Mouse (Mus musculus): ENCODE data around the gene Pkn1. TPM values are rescaled to one million over a fixed set of nuclear protein-coding genes. Genes with fewer than 3 reads are reported as not detected.

Gene Pkn1
- polyA plus RNA-seq (2016; fragmentation: Nextera tagmentation; extraction: Ambion mirVana): 35.3 and 35.4 TPM in 2 replicates

DNA sequence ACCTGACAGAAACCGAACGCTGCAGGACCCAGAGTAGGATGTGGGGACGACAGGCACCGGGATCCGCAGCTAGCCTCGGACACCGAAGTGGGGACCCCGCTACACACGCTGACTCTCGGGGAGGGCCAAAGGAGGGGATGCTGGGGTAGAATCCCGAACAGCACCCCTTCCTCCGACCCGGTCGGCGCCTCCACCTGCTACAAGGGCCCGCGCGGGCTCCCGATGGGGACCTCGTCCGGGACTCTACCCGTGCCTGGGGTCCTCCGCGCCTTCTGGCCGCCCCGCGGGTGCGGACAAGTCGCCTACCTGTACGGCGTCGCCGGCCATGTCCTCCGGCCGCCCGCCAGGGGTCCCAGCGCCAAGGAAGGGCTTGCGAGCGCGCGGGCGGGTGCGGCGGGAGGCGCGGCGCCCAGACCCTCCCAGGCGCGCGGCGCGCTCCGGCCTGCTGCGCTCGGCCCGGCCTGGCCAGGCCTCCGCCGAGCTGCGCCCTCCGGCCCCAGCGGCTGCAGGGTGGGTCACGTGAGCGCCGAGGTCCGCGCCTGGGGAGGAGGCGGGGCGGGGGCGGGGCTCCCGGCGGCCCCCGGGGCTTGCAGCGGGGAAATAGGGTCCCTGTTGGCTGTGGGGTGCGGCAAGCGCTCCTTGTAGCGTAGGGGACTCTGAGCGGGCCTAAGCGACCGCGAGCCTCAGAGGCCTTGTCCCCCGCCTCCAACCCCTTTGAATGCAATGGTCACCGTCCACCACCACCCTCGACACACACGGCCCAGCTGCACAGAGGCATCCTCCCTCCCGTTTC lies at the start of gene Pkn1:
Gene Pkn1, minus strand, starts transcription at position 519 of the 793 bp plus-strand sequence.
- peak; percentile 93 for ATAC-seq (ENCODE audit: low FRiP score, low read depth)
- Histone ChIP-seq H3K9me3 (no peaks in the 10 kb centered on the region), H3K36me3 (no peaks in the 10 kb centered on the region), H3K27ac (replicated peaks) (peak within 1 kb of the TSS; percentile 71), H3K4me2 (replicated peaks) (peak within 1 kb of the TSS; percentile 96), H3K27me3 (peaks cover 6% of the 10 kb centered on the region; the same call in 1 of the 2 replicates), H3K9ac (replicated peaks) (peak within 1 kb of the TSS; percentile 96), H3K4me1 (peaks cover 23% of the 10 kb centered on the region), H3K4me3 (peak within 1 kb of the TSS; percentile 87)
- under 1% methylated on average over 64 of the region's 85 CpGs for WGBS

DNA sequence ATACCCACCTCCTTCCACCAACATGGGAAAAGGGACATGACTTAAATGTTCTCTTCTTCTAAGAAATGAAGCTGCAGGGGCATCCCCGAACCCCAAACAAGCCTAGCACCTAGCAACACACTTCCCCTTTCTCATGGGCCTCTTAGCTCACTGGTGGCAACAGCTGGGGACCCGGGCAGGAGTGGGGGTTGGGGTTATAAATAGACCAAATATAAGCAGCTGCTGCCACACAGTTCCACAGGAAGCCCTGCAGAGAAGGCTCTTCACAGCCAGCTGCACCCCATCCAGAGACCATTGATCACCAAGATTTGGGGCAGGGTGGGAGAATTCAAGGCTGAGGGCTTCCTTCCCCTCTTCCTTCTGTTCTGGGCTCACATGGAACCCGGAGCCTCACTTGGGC lies 49.7 kb upstream of the Pkn1 start:
- 52% methylated on average over 3 of the region's 3 CpGs for WGBS
- Histone ChIP-seq H3K4me3 (no peak overlapping the region), H3K9me3 (no peaks in the 10 kb centered on the region), H3K4me2 (replicated peaks) (no peak overlapping the region), H3K4me1 (peaks cover 26% of the 10 kb centered on the region), H3K27ac (replicated peaks) (no peak overlapping the region), H3K9ac (replicated peaks) (no peak overlapping the region), H3K36me3 (no peaks in the 10 kb centered on the region), H3K27me3 (peaks cover 54% of the 10 kb centered on the region)
- no peak for ATAC-seq (ENCODE audit: low FRiP score, low read depth)

DNA sequence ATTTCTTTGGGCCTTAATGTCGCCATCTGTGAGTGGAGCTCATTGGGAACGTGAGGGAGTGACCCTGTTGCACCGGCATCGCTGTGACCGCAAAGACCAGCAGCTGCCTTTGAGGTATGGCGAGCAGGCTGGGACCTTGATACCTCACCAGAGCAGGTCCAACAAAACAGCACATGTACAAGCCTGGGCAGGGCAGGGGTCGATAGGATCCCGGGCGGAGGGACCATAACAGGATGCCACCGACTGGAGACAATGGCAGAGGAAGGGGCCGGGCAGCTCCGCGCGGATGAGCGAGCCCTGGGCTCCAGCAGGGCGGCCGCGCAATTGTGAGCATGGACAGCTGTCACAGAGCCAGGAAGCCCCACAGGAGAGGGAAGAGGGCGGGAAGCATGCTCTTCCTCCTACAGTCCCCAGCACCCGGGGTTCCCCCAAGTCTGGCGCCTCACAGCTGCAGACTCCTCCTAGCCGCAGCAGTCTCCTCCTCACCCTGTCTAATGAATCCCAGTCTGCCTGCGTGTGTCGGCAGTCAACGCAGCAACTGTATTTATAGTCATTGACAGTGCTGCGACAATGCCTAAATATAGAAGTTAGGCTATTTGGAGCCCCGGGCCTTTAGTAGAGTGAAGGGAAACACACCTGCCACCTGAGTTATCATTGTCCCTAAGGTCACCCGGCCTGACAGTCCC lies 48.8 kb upstream of the Pkn1 start:
- WGBS: 2% methylated on average over 27 of the region's 28 CpGs
- H3K36me3 ChIP-seq: no peaks in the 10 kb centered on the region
- peak overlapping the region; percentile 44 for H3K27ac ChIP-seq (replicated peaks)
- peaks cover 26% of the 10 kb centered on the region for H3K4me1 ChIP-seq
- peak overlapping the region; percentile 59 for H3K4me2 ChIP-seq (replicated peaks)
- ATAC-seq (ENCODE audit: low FRiP score, low read depth): peak; percentile 63
- H3K27me3 ChIP-seq: peaks cover 57% of the 10 kb centered on the region
- peak overlapping the region; percentile 57 for H3K9ac ChIP-seq (replicated peaks)
- H3K4me3 ChIP-seq: peak overlapping the region; percentile 35
- H3K9me3 ChIP-seq: no peaks in the 10 kb centered on the region

DNA sequence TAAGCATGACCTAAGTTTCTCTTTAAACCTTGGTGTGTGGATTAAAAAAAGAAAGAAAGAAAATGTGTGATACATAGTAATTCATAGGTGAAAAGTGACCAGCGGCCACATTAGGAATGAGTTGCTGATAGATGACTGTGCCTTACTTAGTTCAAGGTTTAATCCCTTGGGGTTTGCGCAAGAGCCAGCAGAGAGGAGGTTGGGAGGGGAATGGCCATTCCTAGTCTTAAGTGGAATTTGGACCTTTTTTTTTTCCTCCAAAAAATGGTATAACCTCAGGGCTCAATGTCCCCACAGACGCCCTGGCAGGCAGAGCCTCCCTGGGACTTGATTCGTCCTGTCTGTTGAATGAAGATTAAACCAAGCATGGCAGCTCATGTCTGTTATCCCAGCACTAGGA lies 45.1 kb upstream of the Pkn1 start:
- H3K9me3 ChIP-seq: no peaks in the 10 kb centered on the region
- H3K4me2 ChIP-seq (replicated peaks): no peak overlapping the region
- H3K27ac ChIP-seq (replicated peaks): no peak overlapping the region
- no peaks in the 10 kb centered on the region for H3K36me3 ChIP-seq
- H3K4me1 ChIP-seq: peaks cover 25% of the 10 kb centered on the region
- WGBS: 77% methylated on average over 4 of the region's 4 CpGs
- ATAC-seq (ENCODE audit: low FRiP score, low read depth): no peak
- H3K9ac ChIP-seq (replicated peaks): no peak overlapping the region
- H3K27me3 ChIP-seq: peaks cover 86% of the 10 kb centered on the region
- no peak overlapping the region for H3K4me3 ChIP-seq

DNA sequence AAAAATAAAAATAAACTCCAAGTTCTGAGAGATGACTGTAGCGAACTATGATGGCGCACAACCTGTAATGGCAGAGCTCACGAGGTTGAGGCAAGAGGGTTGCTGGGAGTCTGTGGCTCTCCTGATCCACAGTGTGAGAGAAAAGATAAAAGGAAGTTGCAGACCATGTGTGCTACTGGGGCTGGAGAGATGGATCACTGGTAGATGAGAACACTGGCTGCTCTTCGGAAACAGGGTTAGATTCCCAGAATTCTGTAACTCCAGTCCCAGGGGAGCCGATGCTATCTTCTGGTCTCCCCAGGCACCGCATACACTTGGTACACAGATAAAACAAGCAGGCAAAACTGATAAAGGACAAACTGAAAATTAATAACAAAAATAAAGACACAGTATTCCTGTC lies 44.0 kb upstream of the Pkn1 start:
- H3K4me1 ChIP-seq: peaks cover 18% of the 10 kb centered on the region
- peaks cover 83% of the 10 kb centered on the region for H3K27me3 ChIP-seq
- no peak overlapping the region for H3K4me3 ChIP-seq
- H3K36me3 ChIP-seq: no peaks in the 10 kb centered on the region
- ATAC-seq (ENCODE audit: low FRiP score, low read depth): no peak
- no peaks in the 10 kb centered on the region for H3K9me3 ChIP-seq
- WGBS: 93% methylated on average over 6 of the region's 6 CpGs
- H3K9ac ChIP-seq (replicated peaks): no peak overlapping the region
- no peak overlapping the region for H3K4me2 ChIP-seq (replicated peaks)
- no peak overlapping the region for H3K27ac ChIP-seq (replicated peaks)

DNA sequence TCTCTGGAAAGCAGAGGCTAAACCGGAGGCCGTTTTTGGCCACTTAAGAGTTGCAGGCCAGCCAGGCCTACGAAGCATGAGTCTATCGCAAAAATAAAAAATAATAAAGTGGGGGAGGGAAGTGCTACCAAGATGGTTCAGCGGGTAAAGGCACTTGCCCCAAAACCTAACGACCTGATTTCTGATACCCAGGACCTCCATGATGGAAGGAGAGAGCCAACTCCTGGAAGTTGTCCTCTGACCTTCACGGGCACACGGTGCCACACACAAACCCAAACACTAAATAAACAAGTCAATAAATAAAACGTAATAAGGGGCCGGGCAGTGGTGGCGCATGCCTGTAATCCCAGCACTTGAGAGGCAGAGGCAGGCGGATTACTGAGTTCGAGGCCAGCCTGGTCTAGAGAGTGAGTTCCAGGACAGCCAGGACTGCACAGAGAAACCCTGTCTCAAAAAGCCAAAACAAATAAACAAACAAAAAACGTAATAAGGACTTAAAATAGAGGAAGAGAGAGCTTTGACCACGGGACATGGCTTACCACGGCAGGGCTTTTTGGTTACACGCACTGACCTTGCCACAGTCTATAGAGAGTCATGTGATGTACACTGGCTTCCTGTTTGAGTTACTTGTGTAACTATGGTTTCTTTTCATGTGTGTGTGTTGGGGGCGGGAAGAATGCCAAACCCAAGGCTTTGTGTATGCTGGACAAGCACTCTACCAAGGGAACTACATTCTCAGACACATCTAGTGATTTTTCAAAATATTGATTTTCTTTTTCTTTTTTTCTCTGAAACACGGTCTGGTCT lies 43.1 kb upstream of the Pkn1 start:
- Histone ChIP-seq H3K9ac (replicated peaks) (no peak overlapping the region), H3K4me1 (peaks cover 15% of the 10 kb centered on the region), H3K4me3 (no peak overlapping the region), H3K36me3 (no peaks in the 10 kb centered on the region), H3K9me3 (no peaks in the 10 kb centered on the region), H3K27me3 (peaks cover 74% of the 10 kb centered on the region), H3K27ac (replicated peaks) (no peak overlapping the region), H3K4me2 (replicated peaks) (peak overlapping the region; percentile 89)
- 76% methylated on average over 19 of the region's 19 CpGs for WGBS
- no peak for ATAC-seq (ENCODE audit: low FRiP score, low read depth)

DNA sequence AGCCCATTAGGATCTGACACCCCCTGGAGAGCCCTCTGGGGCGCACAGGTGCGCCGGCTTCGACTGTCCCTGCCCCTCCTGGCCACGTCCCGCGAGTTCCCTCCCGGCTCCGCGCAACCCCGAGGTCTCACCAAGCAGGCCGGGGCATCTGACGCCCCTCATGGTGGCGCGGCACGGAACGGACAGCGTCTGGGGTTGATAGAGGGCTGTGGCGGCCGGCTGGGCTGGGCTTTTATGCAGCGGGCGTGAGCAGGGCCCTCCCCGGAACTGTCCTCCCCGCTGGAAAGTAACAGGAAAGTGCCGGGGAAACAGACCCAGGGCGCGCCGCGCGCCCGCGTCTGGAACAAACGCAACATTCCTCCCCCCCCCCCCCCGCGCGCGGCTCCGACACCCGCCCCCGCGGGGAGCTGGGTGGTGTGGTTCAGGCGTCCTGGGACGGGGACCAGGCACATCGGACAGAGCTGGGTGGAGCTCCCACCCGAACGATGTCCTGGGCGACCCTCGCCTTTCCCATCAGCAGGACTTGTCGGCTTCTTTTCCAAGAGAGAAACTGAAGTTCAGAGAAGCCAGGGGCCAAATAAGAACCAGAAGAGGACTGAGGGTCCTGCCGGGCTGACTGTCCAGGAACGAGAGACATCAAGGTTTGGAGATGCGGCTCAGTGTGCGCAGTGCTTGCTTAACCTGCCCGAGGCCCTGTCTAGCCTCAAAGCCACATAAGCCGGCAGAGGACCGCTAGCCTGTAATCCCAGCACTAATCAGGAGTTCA lies 42.2 kb upstream of the Pkn1 start, which contains the start of gene Adgre5:
Gene Adgre5, minus strand, starts transcription at position 351 of the 766 bp plus-strand sequence.
- Histone ChIP-seq H3K27me3 (peaks cover 65% of the 10 kb centered on the region), H3K27ac (replicated peaks) (no peak within 1 kb of the TSS), H3K4me2 (replicated peaks) (peak within 1 kb of the TSS; percentile 89), H3K36me3 (no peaks in the 10 kb centered on the region), H3K9ac (replicated peaks) (peak within 1 kb of the TSS; percentile 59), H3K9me3 (no peaks in the 10 kb centered on the region), H3K4me1 (peaks cover 15% of the 10 kb centered on the region), H3K4me3 (peak within 1 kb of the TSS; percentile 48)
- ATAC-seq (ENCODE audit: low FRiP score, low read depth): peak; percentile 52; the same call in 1 of the 2 replicates
- WGBS: 0% methylated on average over 39 of the region's 56 CpGs

DNA sequence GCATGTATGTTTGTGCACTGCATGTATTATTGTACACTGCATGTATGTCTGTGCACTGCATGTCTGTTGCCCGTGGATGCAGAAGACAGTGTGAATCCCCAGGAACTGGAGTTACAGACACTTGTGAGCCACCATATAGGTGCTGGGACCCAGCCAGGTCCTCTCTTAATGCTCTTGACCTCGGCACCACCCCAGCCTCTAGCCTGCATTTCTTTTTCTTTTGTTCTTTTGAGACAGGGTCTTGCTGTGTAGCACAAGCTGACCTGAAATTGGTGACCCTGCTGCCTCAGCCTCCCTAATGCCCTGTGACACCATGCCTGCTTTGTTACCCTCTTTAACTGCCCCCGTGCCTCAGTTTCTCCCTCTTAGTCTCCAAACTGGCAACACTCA lies 41.6 kb upstream of the Pkn1 start:
- Histone ChIP-seq H3K36me3 (no peaks in the 10 kb centered on the region), H3K4me1 (peaks cover 15% of the 10 kb centered on the region), H3K4me3 (peak overlapping the region; percentile 48), H3K4me2 (replicated peaks) (peak overlapping the region; percentile 89), H3K9me3 (no peaks in the 10 kb centered on the region), H3K27ac (replicated peaks) (no peak overlapping the region), H3K27me3 (peaks cover 59% of the 10 kb centered on the region), H3K9ac (replicated peaks) (peak overlapping the region; percentile 59; the same call in 1 of the 2 replicates)
- WGBS: 22% methylated on average over 3 of the region's 3 CpGs
- no peak; the same call in 1 of the 2 replicates for ATAC-seq (ENCODE audit: low FRiP score, low read depth)

DNA sequence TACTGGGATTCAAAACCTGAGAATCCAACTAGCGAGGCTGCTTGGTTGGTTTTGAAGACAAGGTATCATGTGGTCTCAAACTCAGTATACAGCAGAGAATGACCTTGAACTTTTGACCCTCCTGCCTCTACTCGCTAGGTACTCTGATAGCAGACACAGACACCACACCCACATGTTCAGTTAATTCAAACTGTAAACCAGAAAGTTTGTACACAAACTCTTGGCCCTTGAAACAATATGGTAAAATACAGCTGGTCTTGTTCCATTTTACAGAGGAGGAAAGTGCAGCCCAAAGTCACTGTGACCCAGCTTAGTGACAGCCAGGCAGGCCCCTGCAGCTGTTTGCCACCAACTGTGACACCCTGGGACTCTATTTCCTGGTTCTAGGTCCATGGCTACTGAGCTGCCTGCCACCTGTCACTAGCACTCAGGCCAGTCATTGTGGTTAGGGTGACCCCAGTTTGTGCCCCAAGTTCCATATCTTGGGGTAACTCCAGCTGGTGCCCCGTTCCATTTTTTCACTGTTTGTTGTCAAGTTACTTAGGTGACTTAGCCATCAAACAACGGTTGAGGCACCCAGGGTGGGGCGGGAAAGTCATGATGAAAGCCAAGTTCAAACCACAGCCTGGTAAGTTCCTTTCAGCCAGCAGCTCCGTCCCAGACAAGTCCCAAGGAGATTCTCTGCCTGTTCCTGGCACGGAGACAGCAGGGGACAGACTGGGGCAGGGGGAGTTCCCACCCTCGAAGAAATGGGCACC lies 40.9 kb upstream of the Pkn1 start:
- 0 out of 2 replicates have a peak overlapping the region, but pooled peaks have one; percentile 89 for H3K4me2 ChIP-seq (replicated peaks)
- no peak for ATAC-seq (ENCODE audit: low FRiP score, low read depth)
- H3K36me3 ChIP-seq: no peaks in the 10 kb centered on the region
- H3K9ac ChIP-seq (replicated peaks): no peak overlapping the region
- H3K4me3 ChIP-seq: no peak overlapping the region
- 53% methylated on average over 8 of the region's 8 CpGs for WGBS
- peaks cover 15% of the 10 kb centered on the region for H3K4me1 ChIP-seq
- H3K27me3 ChIP-seq: peaks cover 54% of the 10 kb centered on the region
- H3K9me3 ChIP-seq: no peaks in the 10 kb centered on the region
- no peak overlapping the region for H3K27ac ChIP-seq (replicated peaks)

DNA sequence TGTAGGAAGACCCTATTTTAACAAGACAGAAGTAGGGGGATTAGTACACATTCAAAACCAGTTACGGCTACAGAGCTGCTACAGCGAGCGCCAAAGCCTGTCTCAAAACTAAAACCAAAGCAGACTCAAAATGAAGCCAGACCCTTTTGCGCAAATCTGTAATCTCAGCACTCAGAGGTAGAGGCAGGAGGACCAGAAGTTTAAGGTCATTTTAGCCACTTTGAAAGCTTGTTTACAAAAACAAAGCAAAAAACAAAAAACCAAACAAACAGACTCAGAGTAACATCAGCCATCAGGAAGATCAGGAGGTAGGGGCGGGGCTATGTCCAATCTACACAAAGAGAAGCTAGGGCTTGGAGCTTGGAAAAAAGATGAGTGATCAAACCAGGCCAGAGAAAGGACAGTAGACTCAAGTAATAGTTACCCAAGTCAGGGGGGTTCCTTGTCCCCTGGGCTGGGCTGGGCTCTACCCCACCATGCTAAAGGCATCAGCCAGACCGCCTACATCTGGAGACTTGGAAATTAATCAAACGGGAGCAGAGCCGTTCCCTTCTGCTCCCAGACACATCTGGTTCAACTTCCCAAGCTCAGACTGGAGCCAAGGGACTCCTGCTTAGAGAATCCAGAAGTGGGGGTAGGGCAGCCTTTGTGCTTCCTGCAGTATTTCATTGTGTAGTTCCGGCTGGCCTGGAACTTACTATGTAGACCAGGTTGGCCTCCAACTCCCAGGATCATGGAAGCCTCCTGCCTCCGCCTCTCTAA lies 40.2 kb upstream of the Pkn1 start:
- no peak for ATAC-seq (ENCODE audit: low FRiP score, low read depth)
- Histone ChIP-seq H3K9ac (replicated peaks) (no peak overlapping the region), H3K9me3 (no peaks in the 10 kb centered on the region), H3K36me3 (no peaks in the 10 kb centered on the region), H3K27ac (replicated peaks) (no peak overlapping the region), H3K27me3 (peaks cover 49% of the 10 kb centered on the region), H3K4me1 (peaks cover 15% of the 10 kb centered on the region), H3K4me2 (replicated peaks) (no peak overlapping the region), H3K4me3 (no peak overlapping the region)
- 75% methylated on average over 10 of the region's 10 CpGs for WGBS

All from midbrain, embryonic 12.5 days (tissue).